Mouse (Mus musculus): ENCODE results near the gene Wdr11.

DNA sequence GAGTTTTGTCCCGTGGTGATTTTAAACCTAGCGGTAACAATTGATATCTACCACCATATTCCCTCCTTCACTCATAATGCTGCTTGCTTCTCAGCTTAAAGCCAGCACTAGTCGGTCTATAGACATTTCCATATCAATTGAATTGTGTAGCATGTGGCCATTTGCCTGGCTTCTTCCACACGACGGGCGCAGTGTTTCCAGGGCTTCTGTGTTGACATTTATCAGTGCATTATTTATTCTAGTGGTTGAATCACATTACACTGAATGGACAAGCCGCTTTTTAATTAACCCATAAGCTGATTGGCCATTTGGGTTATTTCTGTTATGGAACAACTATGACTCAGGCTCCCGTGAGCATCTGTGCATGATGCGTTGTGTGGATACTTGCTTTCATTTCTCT is 82.1 kb downstream of the Wdr11 start:
- TF ChIP-seq POLR2A (IDR thresholded peaks at IDR 0.05; ENCODE audit: low read depth, low read length) (no peak), MAFK (IDR thresholded peaks at IDR 0.05; ENCODE audit: insufficient replicate concordance, low read length) (no peak), ZNF384 (IDR thresholded peaks at IDR 0.05; ENCODE audit: low read depth, low read length) (no peak), CTCF (conservative IDR thresholded peaks at IDR 0.05 in 1 of 2, IDR thresholded peaks at IDR 0.05 in 1 of 2; ENCODE audit: low read depth in 2 of 2, low read length in 2 of 2) (no peak)
